Mouse (Mus musculus): ENCODE measurements around the gene Eif4h. TPM values are rescaled to one million over a fixed set of nuclear protein-coding genes. Genes with fewer than 3 reads are reported as not detected.
A peak's percentile ranks its signal among the peaks of the same experiment; 100 is the strongest.
"Not testable (repeated sequence)": the region's sequence is repeated elsewhere in the genome, so short reads cannot be mapped to it uniquely, and the experiment has no call there.

Eif4h gene
- polyA plus RNA-seq, 1 experiment from 2014 or later: 308 TPM

DNA sequence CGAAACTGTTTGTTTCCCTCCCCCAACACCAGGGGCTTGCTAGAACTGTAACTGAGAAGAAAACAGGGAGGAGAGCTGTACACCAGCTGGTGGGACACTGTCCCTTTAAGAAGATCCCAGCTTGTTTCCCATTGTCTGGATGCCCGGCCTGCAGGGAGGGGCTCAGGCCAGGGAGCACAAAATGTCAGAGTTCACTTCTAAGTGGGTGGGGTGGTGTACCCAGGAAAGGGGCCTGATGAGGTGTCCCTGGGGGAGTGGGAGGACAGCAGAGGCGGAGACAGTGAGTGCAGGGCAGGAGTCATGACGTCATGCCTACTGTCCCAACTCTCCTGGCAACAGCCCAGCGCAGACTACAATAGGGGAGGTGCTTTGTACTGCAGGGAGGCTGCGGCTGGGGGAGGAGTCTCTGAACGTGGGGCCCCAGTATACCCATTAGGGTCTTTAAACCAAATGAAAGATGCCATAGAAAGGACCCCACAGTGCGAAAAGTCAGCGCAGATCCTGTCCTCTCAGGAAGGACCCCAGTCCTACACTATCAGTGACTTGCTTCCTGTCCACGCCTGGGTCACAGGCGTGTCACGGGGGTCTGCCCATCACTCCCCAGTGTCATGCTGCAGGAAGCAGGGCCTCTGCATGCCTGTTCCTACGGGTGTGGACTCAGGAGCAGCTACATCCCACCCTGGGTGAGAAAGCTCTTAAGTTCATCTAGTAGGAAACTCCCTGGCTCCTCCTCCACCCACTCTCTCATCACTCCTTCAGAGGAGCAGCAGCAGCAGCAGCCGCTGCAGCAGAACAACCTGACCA lies 36.9 kb upstream of the Eif4h start:
- Histone ChIP-seq H3K9ac (peak overlapping the region; percentile 25), H3K4me2 (peak overlapping the region; percentile 66), H3K27me3 (replicated peaks) (no peaks in the 10 kb centered on the region; the same call in 1 of the 2 replicates), H3K4me1 (peaks cover 57% of the 10 kb centered on the region), H3K4me3 (peak overlapping the region; percentile 37), H3K36me3 (no peaks in the 10 kb centered on the region), H3K27ac (peak overlapping the region; percentile 57), H3K9me3 (replicated peaks) (no peaks in the 10 kb centered on the region)
- peak; percentile 72 for ATAC-seq
- 7% methylated on average over 14 of the region's 14 CpGs for WGBS (ENCODE audit: insufficient replicate concordance)

DNA sequence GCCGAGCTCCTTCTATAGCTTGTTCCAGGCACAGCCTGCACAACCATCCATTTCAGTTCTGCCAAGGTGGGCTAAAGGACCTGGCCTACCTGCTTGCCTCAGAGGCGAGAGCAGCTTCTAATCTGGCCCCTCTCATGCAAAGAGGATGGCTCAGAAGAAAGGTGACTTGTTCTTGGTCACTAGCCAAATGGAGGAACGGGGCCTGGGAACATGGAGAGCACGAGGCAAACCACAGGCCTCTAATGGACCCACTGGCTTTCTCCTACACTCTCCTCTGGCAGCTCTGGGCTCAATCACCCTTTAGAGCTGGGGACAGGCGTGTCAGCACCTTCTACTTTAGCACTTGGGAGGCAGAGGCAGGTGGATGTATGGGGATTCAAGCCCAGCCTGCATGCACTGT lies 35.7 kb upstream of the Eif4h start:
- 58% methylated on average over 5 of the region's 5 CpGs for WGBS (ENCODE audit: insufficient replicate concordance)
- no peaks in the 10 kb centered on the region; the same call in 1 of the 2 replicates for H3K27me3 ChIP-seq (replicated peaks)
- H3K4me1 ChIP-seq: peaks cover 46% of the 10 kb centered on the region
- H3K36me3 ChIP-seq: peaks cover 3% of the 10 kb centered on the region; the same call in 1 of the 2 replicates
- H3K9me3 ChIP-seq (replicated peaks): no peaks in the 10 kb centered on the region
- no peak overlapping the region for H3K27ac ChIP-seq
- no peak for ATAC-seq
- H3K4me3 ChIP-seq: no peak overlapping the region
- no peak overlapping the region for H3K4me2 ChIP-seq
- no peak overlapping the region for H3K9ac ChIP-seq

- H3K9me3 ChIP-seq (replicated peaks): no peaks in the 10 kb centered on the region
- no peak overlapping the region for H3K4me3 ChIP-seq
- WGBS (ENCODE audit: insufficient replicate concordance): 73% methylated on average over 6 of the region's 6 CpGs
- H3K4me1 ChIP-seq: peaks cover 23% of the 10 kb centered on the region
- no peak overlapping the region for H3K4me2 ChIP-seq
- H3K27me3 ChIP-seq (replicated peaks): no peaks in the 10 kb centered on the region; the same call in 1 of the 2 replicates
- no peak overlapping the region for H3K27ac ChIP-seq
- H3K36me3 ChIP-seq: peaks cover 9% of the 10 kb centered on the region; the same call in 1 of the 2 replicates
- ATAC-seq: no peak
- H3K9ac ChIP-seq: no peak overlapping the region
Measured at GRCm38 (mm10) chr5:134672611-134673010, 33.3 kb upstream of the Eif4h start.

DNA sequence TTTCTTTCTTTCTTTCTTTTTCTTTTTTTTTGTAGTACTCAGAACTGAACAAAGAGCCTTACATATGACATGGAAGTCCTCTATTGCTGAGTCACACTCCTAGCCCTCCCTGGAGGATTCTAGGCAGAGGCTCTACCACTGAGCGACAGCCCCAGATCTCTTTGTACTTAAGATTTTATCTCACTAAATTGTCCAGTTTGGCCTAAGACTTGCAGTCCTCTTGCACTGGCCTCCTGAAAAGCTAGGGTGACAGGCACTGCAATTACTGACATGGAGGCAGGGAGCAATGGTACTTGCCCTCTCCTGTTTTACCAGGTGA lies 32.9 kb upstream of the Eif4h start:
- no peak overlapping the region for H3K4me3 ChIP-seq
- no peaks in the 10 kb centered on the region; the same call in 1 of the 2 replicates for H3K27me3 ChIP-seq (replicated peaks)
- no peak overlapping the region for H3K27ac ChIP-seq
- no peaks in the 10 kb centered on the region for H3K9me3 ChIP-seq (replicated peaks)
- no peak overlapping the region for H3K4me2 ChIP-seq
- ATAC-seq: no peak
- H3K9ac ChIP-seq: no peak overlapping the region
- H3K36me3 ChIP-seq: peaks cover 9% of the 10 kb centered on the region; the same call in 1 of the 2 replicates
- peaks cover 18% of the 10 kb centered on the region for H3K4me1 ChIP-seq
- WGBS (ENCODE audit: insufficient replicate concordance): 79% methylated on average over 1 of the region's 1 CpGs

- Histone ChIP-seq H3K27ac (no peak overlapping the region), H3K27me3 (replicated peaks) (no peaks in the 10 kb centered on the region), H3K4me2 (no peak overlapping the region), H3K9me3 (replicated peaks) (no peaks in the 10 kb centered on the region), H3K9ac (no peak overlapping the region), H3K36me3 (peaks cover 9% of the 10 kb centered on the region; the same call in 1 of the 2 replicates), H3K4me3 (no peak overlapping the region), H3K4me1 (peaks cover 12% of the 10 kb centered on the region)
- ATAC-seq: no peak
- WGBS (ENCODE audit: insufficient replicate concordance): 74% methylated on average over 17 of the region's 17 CpGs
Measured at GRCm38 (mm10) chr5:134671335-134672197, 32.3 kb upstream of the Eif4h start.

DNA sequence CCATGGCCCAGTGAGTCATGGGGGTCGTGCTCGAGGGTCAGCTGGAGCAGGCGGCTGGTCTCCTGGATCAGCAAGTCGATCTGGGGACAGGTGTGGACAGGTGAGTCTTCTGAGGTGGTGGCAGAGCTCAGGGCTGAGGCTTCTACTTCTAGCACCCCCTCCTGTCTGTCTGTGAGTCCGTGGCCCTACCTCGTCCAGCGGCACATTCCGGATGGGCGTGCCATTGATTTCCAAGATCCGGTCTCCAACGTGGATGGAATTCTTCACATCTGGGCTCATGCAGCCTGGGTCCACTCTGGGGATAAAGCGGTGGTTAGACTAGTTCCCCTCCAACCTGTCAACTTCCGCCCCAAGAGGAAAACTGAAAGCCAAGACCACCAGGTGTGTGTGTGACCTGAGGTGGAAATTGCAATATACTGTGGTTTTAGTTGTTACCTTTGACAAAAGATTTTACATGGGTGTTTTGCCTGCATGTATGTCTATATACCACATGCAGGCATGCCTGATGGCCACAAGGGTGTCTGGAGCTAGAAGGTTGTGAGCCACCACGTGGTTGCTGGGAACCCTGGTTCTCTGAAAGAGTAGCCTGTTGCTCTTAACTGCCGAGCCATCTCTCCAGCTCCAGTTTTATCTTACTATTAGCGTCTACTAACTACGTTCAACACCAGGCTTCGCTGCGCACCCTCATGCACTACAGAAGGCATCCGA lies 29.9 kb upstream of the Eif4h start:
- no peak for ATAC-seq

DNA sequence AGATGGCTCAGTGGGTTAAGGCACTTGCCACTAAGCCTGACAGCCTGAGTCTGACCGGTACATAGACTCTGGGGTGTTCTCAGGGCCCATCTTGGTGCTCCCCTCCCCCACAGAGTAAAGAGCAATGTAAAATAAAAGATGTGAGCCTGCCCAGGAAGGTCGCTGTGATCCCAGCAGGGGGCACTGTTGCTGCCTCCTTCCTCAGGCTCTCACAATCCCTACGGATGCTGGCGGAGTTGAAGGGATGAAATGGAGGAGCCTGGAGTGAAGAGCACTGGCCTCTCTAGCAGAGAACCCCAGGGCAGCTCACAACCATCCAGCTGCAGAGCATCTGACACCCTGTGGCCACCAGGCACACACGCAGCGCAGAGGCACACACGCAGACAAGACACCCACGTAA lies 29.2 kb upstream of the Eif4h start:
- Histone ChIP-seq H3K4me3 (no peak overlapping the region), H3K27ac (no peak overlapping the region), H3K4me2 (no peak overlapping the region), H3K4me1 (no peaks in the 10 kb centered on the region), H3K9ac (no peak overlapping the region), H3K36me3 (peaks cover 9% of the 10 kb centered on the region; the same call in 1 of the 2 replicates), H3K27me3 (replicated peaks) (no peaks in the 10 kb centered on the region), H3K9me3 (replicated peaks) (no peaks in the 10 kb centered on the region)
- WGBS (ENCODE audit: insufficient replicate concordance): 50% methylated on average over 8 of the region's 8 CpGs
- no peak for ATAC-seq

More for the DNA sequence above, 29.9 kb upstream of the Eif4h start:
- Histone ChIP-seq H3K27ac (no peak overlapping the region), H3K9me3 (replicated peaks) (no peaks in the 10 kb centered on the region), H3K27me3 (replicated peaks) (no peaks in the 10 kb centered on the region), H3K4me3 (no peak overlapping the region), H3K36me3 (peaks cover 9% of the 10 kb centered on the region; the same call in 1 of the 2 replicates), H3K4me2 (no peak overlapping the region), H3K4me1 (no peaks in the 10 kb centered on the region), H3K9ac (no peak overlapping the region)
- 73% methylated on average over 20 of the region's 20 CpGs for WGBS (ENCODE audit: insufficient replicate concordance)

GRCm38 (mm10) chr5:134656708-134657107 lies 17.4 kb upstream of the Eif4h start:
- no peak for ATAC-seq
- Histone ChIP-seq H3K27me3 (replicated peaks) (0 out of 2 replicates have a peak, but pooled peaks cover 2% of the 10 kb centered on the region), H3K9ac (no peak overlapping the region), H3K9me3 (replicated peaks) (no peaks in the 10 kb centered on the region), H3K27ac (no peak overlapping the region), H3K4me3 (no peak overlapping the region), H3K4me1 (no peaks in the 10 kb centered on the region), H3K36me3 (no peaks in the 10 kb centered on the region; the same call in 1 of the 2 replicates), H3K4me2 (no peak overlapping the region)
- 70% methylated on average over 4 of the region's 4 CpGs for WGBS (ENCODE audit: insufficient replicate concordance)

DNA sequence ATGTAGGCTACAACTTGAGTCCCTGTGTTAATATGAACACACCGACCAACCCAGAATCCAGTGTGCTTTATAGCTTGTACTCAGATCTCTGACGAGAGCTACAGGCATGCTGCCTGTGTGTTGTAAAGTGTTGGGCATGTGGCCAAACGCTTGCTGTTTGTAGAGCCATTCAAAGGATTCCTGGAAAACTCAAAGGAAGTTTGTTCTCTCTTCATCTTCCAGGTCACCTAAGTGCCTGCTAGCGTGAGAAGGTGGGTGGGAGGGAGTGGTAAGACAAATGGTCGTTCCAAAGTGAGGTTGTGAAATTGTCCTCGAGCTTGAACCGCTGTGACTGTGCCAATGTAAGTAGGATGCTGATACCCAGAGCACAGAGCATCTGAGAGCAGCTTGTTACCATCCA lies 12.7 kb upstream of the Eif4h start:
- whole genome bisulfite sequencing (ENCODE audit: insufficient replicate concordance): 54% methylated on average over 7 of the region's 7 CpGs
- no peak overlapping the region for H3K27ac ChIP-seq
- 0 out of 2 replicates have a peak, but pooled peaks cover 2% of the 10 kb centered on the region for H3K27me3 ChIP-seq (replicated peaks)
- H3K9ac ChIP-seq: no peak overlapping the region
- no peak for ATAC-seq
- no peaks in the 10 kb centered on the region for H3K36me3 ChIP-seq
- no peaks in the 10 kb centered on the region for H3K9me3 ChIP-seq (replicated peaks)
- no peak overlapping the region for H3K4me3 ChIP-seq
- H3K4me1 ChIP-seq: no peaks in the 10 kb centered on the region
- H3K4me2 ChIP-seq: no peak overlapping the region

DNA sequence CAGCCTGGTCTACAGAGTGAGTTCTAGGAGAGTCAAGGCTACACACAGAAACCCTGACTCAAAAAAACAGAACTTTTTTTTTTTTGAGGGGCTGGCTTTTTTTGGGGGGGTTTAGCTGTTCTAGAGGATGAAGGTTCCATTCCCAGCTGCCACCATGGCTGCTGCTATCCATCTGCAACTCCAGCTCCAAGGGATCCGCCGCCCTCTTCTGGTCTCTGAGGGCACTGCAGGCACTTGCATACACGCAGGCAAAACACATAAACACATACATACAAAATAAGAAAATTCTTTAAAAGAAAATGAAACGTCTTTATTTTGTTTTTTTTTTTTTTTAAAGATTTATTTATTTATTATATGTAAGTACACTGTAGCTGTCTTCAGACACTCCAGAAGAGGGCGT lies 11.6 kb upstream of the Eif4h start:
- Histone ChIP-seq H3K27ac (no peak overlapping the region), H3K4me2 (no peak overlapping the region), H3K36me3 (no peaks in the 10 kb centered on the region), H3K27me3 (replicated peaks) (0 out of 2 replicates have a peak, but pooled peaks cover 2% of the 10 kb centered on the region), H3K4me3 (no peak overlapping the region), H3K9ac (no peak overlapping the region), H3K9me3 (replicated peaks) (no peaks in the 10 kb centered on the region), H3K4me1 (no peaks in the 10 kb centered on the region)
- WGBS (ENCODE audit: insufficient replicate concordance): 22% methylated on average over 5 of the region's 5 CpGs
- ATAC-seq: no peak

DNA sequence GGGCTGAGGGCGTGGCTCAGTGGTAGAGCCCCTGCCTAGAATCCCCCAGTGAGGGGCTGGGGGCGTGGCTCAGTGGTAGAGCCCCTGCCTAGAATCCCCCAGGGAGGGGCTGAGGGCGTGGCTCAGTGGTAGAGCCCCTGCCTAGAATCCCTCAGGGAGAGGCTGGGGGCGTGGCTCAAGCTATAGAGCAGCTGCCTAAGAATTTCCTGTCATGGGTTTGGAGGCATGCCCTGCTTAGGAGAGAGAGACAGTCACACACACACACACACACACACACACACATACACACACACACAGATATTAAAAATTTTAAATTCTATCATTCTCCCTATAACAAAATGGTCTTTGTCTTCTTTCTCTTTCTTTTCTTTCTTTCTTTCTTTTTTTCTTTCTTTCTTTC lies 9.7 kb upstream of the Eif4h start:
- not testable (repeated sequence) for H3K4me2 ChIP-seq; H3K27me3 ChIP-seq (replicated peaks); H3K36me3 ChIP-seq; H3K27ac ChIP-seq; ATAC-seq; H3K4me3 ChIP-seq; H3K4me1 ChIP-seq; H3K9ac ChIP-seq; H3K9me3 ChIP-seq (replicated peaks)
- WGBS (ENCODE audit: insufficient replicate concordance): 63% methylated on average over 4 of the region's 4 CpGs

Measured in liver, embryonic 12.5 days (tissue).